Mouse (Mus musculus): ENCODE results near the gene Pgc. TPM values are rescaled to one million over a fixed set of nuclear protein-coding genes. Genes with fewer than 3 reads are reported as not detected.

Pgc gene
- total and polyA plus RNA-seq, 2 experiments from 2014 or later, result not detected

- H3K27me3 ChIP-seq (ENCODE audit: control insufficient read depth, insufficient read depth, low read length), result no peaks in the 10 kb centered on the region
- DNase-seq (ENCODE audit: low spot score) (no peak), ATAC-seq (ENCODE audit: insufficient read depth, low read depth) (no peak)
- H3K9ac ChIP-seq (replicated peaks; ENCODE audit: low read depth, low read length), result peak within 1 kb of the TSS; percentile 89
- TF ChIP-seq EP300 (IDR thresholded peaks at IDR 0.05; ENCODE audit: low read depth), result no peak
- no peak for TF ChIP-seq CTCF (IDR thresholded peaks at IDR 0.05; ENCODE audit: low read depth)
- peak within 1 kb of the TSS; percentile 93 for H3K4me3 ChIP-seq (ENCODE audit: low read depth, low read length)
- H3K4me1 ChIP-seq (ENCODE audit: control insufficient read depth, insufficient read depth), result peaks cover 11% of the 10 kb centered on the region; the same call in 1 of the 2 replicates
- H3K9me3 ChIP-seq (replicated peaks; ENCODE audit: control insufficient read depth, low read length), result no peaks in the 10 kb centered on the region
- peaks cover 5% of the 10 kb centered on the region; the same call in 1 of the 2 replicates for H3K36me3 ChIP-seq (replicated peaks; ENCODE audit: control insufficient read depth, insufficient read depth, low read length)
- 3% methylated on average over 3 of the region's 3 CpGs for WGBS
- H3K27ac ChIP-seq (ENCODE audit: low read depth), result peak within 1 kb of the TSS; percentile 64
- peak within 1 kb of the TSS; percentile 89 for H3K4me2 ChIP-seq (ENCODE audit: low read depth, low read length)
Measured at GRCm38 (mm10) chr17:47694442-47694502, 32.4 kb upstream of the Pgc start, which contains the start of gene Gm21981. Gene Gm21981 (minus strand): TSS chr17:47694455.

GRCm38 (mm10) chr17:47694503-47695336, 31.9 kb upstream of the Pgc start, which contains the start of gene Prickle4:
Gene Prickle4 (minus strand): TSS chr17:47694736.
- peak within 1 kb of the TSS; percentile 89 for H3K9ac ChIP-seq (replicated peaks; ENCODE audit: low read depth, low read length)
- peaks cover 11% of the 10 kb centered on the region; the same call in 1 of the 2 replicates for H3K4me1 ChIP-seq (ENCODE audit: control insufficient read depth, insufficient read depth)
- under 1% methylated on average over 80 of the region's 82 CpGs for WGBS
- TF ChIP-seq CTCF (IDR thresholded peaks at IDR 0.05; ENCODE audit: low read depth), result peak; percentile 83
- no peak for TF ChIP-seq EP300 (IDR thresholded peaks at IDR 0.05; ENCODE audit: low read depth)
- peaks cover 5% of the 10 kb centered on the region; the same call in 1 of the 2 replicates for H3K36me3 ChIP-seq (replicated peaks; ENCODE audit: control insufficient read depth, insufficient read depth, low read length)
- no peaks in the 10 kb centered on the region for H3K27me3 ChIP-seq (ENCODE audit: control insufficient read depth, insufficient read depth, low read length)
- peak within 1 kb of the TSS; percentile 93 for H3K4me3 ChIP-seq (ENCODE audit: low read depth, low read length)
- peak within 1 kb of the TSS; percentile 64 for H3K27ac ChIP-seq (ENCODE audit: low read depth)
- peak within 1 kb of the TSS; percentile 89 for H3K4me2 ChIP-seq (ENCODE audit: low read depth, low read length)
- DNase-seq (ENCODE audit: low spot score) (peak; percentile 95), ATAC-seq (ENCODE audit: insufficient read depth, low read depth) (peak; percentile 97)
- H3K9me3 ChIP-seq (replicated peaks; ENCODE audit: control insufficient read depth, low read length), result no peaks in the 10 kb centered on the region

DNA sequence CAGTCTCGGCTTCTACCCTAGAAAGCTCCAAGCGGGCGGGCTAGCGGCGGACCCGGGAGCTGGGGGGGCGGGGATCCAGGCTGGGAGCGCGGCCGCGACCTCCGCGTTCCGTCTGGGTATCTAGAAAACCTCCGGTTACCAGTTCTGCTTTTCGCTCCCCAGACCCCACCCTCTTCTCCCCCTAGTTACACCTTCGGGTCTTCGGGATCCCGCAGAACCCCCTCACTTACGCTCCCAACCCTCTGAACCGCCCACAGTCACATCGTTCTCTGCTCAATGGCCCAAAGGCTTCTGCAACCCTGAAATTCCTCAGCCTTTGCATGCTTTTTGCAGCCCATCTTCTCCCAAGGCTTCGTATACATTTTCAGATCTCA, 31.3 kb upstream of the Pgc start:
- peak overlapping the region; percentile 64 for H3K27ac ChIP-seq (ENCODE audit: low read depth)
- no peaks in the 10 kb centered on the region for H3K27me3 ChIP-seq (ENCODE audit: control insufficient read depth, insufficient read depth, low read length)
- H3K36me3 ChIP-seq (replicated peaks; ENCODE audit: control insufficient read depth, insufficient read depth, low read length), result peaks cover 5% of the 10 kb centered on the region; the same call in 1 of the 2 replicates
- H3K4me1 ChIP-seq (ENCODE audit: control insufficient read depth, insufficient read depth), result peaks cover 11% of the 10 kb centered on the region; the same call in 1 of the 2 replicates
- under 1% methylated on average over 22 of the region's 23 CpGs for WGBS
- ATAC-seq (ENCODE audit: insufficient read depth, low read depth) (no peak), DNase-seq (ENCODE audit: low spot score) (no peak)
- H3K9me3 ChIP-seq (replicated peaks; ENCODE audit: control insufficient read depth, low read length), result no peaks in the 10 kb centered on the region
- no peak for TF ChIP-seq CTCF (IDR thresholded peaks at IDR 0.05; ENCODE audit: low read depth)
- TF ChIP-seq EP300 (IDR thresholded peaks at IDR 0.05; ENCODE audit: low read depth), result no peak
- H3K4me2 ChIP-seq (ENCODE audit: low read depth, low read length), result peak overlapping the region; percentile 89
- peak overlapping the region; percentile 93 for H3K4me3 ChIP-seq (ENCODE audit: low read depth, low read length)
- peak overlapping the region; percentile 89 for H3K9ac ChIP-seq (replicated peaks; ENCODE audit: low read depth, low read length)

GRCm38 (mm10) chr17:47698156-47698555, 28.5 kb upstream of the Pgc start:
- DNase-seq (ENCODE audit: low spot score) (no peak), ATAC-seq (ENCODE audit: insufficient read depth, low read depth) (no peak)
- Histone ChIP-seq H3K27me3 (ENCODE audit: control insufficient read depth, insufficient read depth, low read length) (no peaks in the 10 kb centered on the region), H3K4me2 (ENCODE audit: low read depth, low read length) (no peak overlapping the region), H3K4me1 (ENCODE audit: control insufficient read depth, insufficient read depth) (peaks cover 11% of the 10 kb centered on the region; the same call in 1 of the 2 replicates), H3K27ac (ENCODE audit: low read depth) (no peak overlapping the region), H3K9ac (replicated peaks; ENCODE audit: low read depth, low read length) (no peak overlapping the region), H3K4me3 (ENCODE audit: low read depth, low read length) (no peak overlapping the region), H3K36me3 (replicated peaks; ENCODE audit: control insufficient read depth, insufficient read depth, low read length) (peaks cover 19% of the 10 kb centered on the region; the same call in 1 of the 2 replicates), H3K9me3 (replicated peaks; ENCODE audit: control insufficient read depth, low read length) (no peaks in the 10 kb centered on the region)
- no peak for TF ChIP-seq EP300 (IDR thresholded peaks at IDR 0.05; ENCODE audit: low read depth)
- TF ChIP-seq CTCF (IDR thresholded peaks at IDR 0.05; ENCODE audit: low read depth), result no peak
- 90% methylated on average over 10 of the region's 10 CpGs for WGBS

GRCm38 (mm10) chr17:47699055-47699454, 27.6 kb upstream of the Pgc start:
- WGBS, result 72% methylated on average over 2 of the region's 2 CpGs
- Histone ChIP-seq H3K9ac (replicated peaks; ENCODE audit: low read depth, low read length) (no peak overlapping the region), H3K36me3 (replicated peaks; ENCODE audit: control insufficient read depth, insufficient read depth, low read length) (peaks cover 23% of the 10 kb centered on the region; the same call in 1 of the 2 replicates), H3K4me1 (ENCODE audit: control insufficient read depth, insufficient read depth) (peaks cover 10% of the 10 kb centered on the region; the same call in 1 of the 2 replicates), H3K27me3 (ENCODE audit: control insufficient read depth, insufficient read depth, low read length) (no peaks in the 10 kb centered on the region), H3K4me3 (ENCODE audit: low read depth, low read length) (no peak overlapping the region), H3K9me3 (replicated peaks; ENCODE audit: control insufficient read depth, low read length) (no peaks in the 10 kb centered on the region), H3K4me2 (ENCODE audit: low read depth, low read length) (no peak overlapping the region), H3K27ac (ENCODE audit: low read depth) (no peak overlapping the region)
- ATAC-seq (ENCODE audit: insufficient read depth, low read depth) (no peak), DNase-seq (ENCODE audit: low spot score) (no peak)
- TF ChIP-seq EP300 (IDR thresholded peaks at IDR 0.05; ENCODE audit: low read depth) (no peak), CTCF (IDR thresholded peaks at IDR 0.05; ENCODE audit: low read depth) (no peak)

Measured in heart, postnatal 0 days (tissue).